Mouse (Mus musculus): ENCODE measurements around the gene Fam168a.

The Fam168a gene

GRCm38 (mm10) chr7:100784650-100785049, 78.2 kb downstream of the Fam168a start:
- no peak for DNase-seq

- peak in 1 of 2 experiments; percentile 10 for DNase-seq
Observed at GRCm38 (mm10) chr7:100785426-100785825, 79.0 kb downstream of the Fam168a start.

- DNase-seq = no peak
Observed at GRCm38 (mm10) chr7:100786078-100786477, 79.6 kb downstream of the Fam168a start.

- DNase-seq = peak; percentile 54 to 58
Observed at GRCm38 (mm10) chr7:100788291-100788690, 81.9 kb downstream of the Fam168a start.

- DNase-seq = peak in 1 of 2 experiments; percentile 8
Observed at GRCm38 (mm10) chr7:100798810-100799209, 92.4 kb downstream of the Fam168a start.

GRCm38 (mm10) chr7:100805391-100805790, 99.0 kb downstream of the Fam168a start:
- DNase-seq = peak; percentile 24 to 51

GRCm38 (mm10) chr7:100811912-100812311, 105.5 kb downstream of the Fam168a start:
- DNase-seq = no peak

- DNase-seq = no peak
Observed at GRCm38 (mm10) chr7:100812641-100813040, 106.2 kb downstream of the Fam168a start.

GRCm38 (mm10) chr7:100815900-100816570, 109.6 kb downstream of the Fam168a start:
- DNase-seq = no peak

GRCm38 (mm10) chr7:100816759-100817441, 110.5 kb downstream of the Fam168a start:
- DNase-seq = no peak

- DNase-seq = no peak
Observed at GRCm38 (mm10) chr7:100817442-100817760, 111.0 kb downstream of the Fam168a start.

- peak in 1 of 2 experiments; percentile 8 for DNase-seq
Observed at GRCm38 (mm10) chr7:100818401-100819064, 112.1 kb downstream of the Fam168a start.

GRCm38 (mm10) chr7:100824661-100825060, 118.2 kb downstream of the Fam168a start:
- no peak for DNase-seq

GRCm38 (mm10) chr7:100828549-100828948, 122.1 kb downstream of the Fam168a start:
- DNase-seq = no peak

GRCm38 (mm10) chr7:100833859-100834258, 127.4 kb downstream of the Fam168a start:
- no peak for DNase-seq

- DNase-seq = peak in 1 of 2 experiments; percentile 17
Observed at GRCm38 (mm10) chr7:100835168-100835567, 128.7 kb downstream of the Fam168a start.

- DNase-seq = peak in 1 of 2 experiments; percentile 8
Observed at GRCm38 (mm10) chr7:100835711-100836110, 129.3 kb downstream of the Fam168a start.

GRCm38 (mm10) chr7:100836657-100837056, 130.2 kb downstream of the Fam168a start:
- DNase-seq = peak in 1 of 2 experiments; percentile 23

GRCm38 (mm10) chr7:100837701-100838100, 131.3 kb downstream of the Fam168a start:
- peak; percentile 64 to 74 for DNase-seq

- DNase-seq = peak in 1 of 2 experiments; percentile 17
Observed at GRCm38 (mm10) chr7:100839632-100840402, 133.4 kb downstream of the Fam168a start.

GRCm38 (mm10) chr7:100840906-100841305, 134.5 kb downstream of the Fam168a start:
- peak in 1 of 2 experiments; percentile 19 for DNase-seq

- peak in 1 of 2 experiments; percentile 22 for DNase-seq
Observed at GRCm38 (mm10) chr7:100841608-100842007, 135.2 kb downstream of the Fam168a start.

GRCm38 (mm10) chr7:100842175-100842574, 135.7 kb downstream of the Fam168a start:
- peak; percentile 30 to 57 for DNase-seq

All from kidney, postnatal 25 days (tissue).